Mouse (Mus musculus) midbrain, postnatal 0 days (tissue): ENCODE data around the gene Sec61a1. TPM values are rescaled to one million over a fixed set of nuclear protein-coding genes. Genes with fewer than 3 reads are reported as not detected.

Source experiments
- ATAC-seq: fragments of 200-750 bp; cut with Nextera tagmentation; 2 replicates; pipeline ENCODE4 v1.8.0; 2017; ENCODE audit warnings: moderate number of reproducible peaks, mild to moderate bottlenecking, moderate TSS enrichment, moderate library complexity; ENCODE audit not compliant: low FRiP score
- DNase-seq: peaks from one replicate; pipeline ENCODE4 v3.0.0-alpha.2; 2015; ENCODE audit warnings: low spot score
- H3K27ac ChIP-seq: fragments of 300-500 bp; sonication (generic); 2 replicates; pipeline ENCODE4 v1.5.1; 2014; ENCODE audit warnings: low read depth, mild to moderate bottlenecking, low read length, mixed read lengths
- H3K27me3 ChIP-seq: fragments of 300-500 bp; sonication (generic); 2 replicates; pipeline ENCODE4 v1.6.1; 2014; ENCODE audit warnings: low read length, control low read depth, mixed read lengths; ENCODE audit not compliant: insufficient read depth
- H3K36me3 ChIP-seq: fragments of 300-500 bp; sonication (generic); 2 replicates; pipeline ENCODE4 v1.6.1; 2014; ENCODE audit warnings: low read length, control low read depth, mixed read lengths; ENCODE audit not compliant: insufficient read depth
- H3K4me1 ChIP-seq: fragments of 300-500 bp; sonication (generic); 2 replicates; pipeline ENCODE4 v1.6.1; 2014; ENCODE audit warnings: mild to moderate bottlenecking, control low read depth, antibody characterized with exemption, low read length, mixed read lengths; ENCODE audit not compliant: insufficient read depth
- H3K4me2 ChIP-seq: fragments of 300-500 bp; sonication (generic); 2 replicates; pipeline ENCODE4 v1.6.1; 2014; ENCODE audit warnings: low read depth, mild to moderate bottlenecking, low read length, mixed read lengths; ENCODE audit not compliant: poor library complexity, severe bottlenecking
- H3K4me3 ChIP-seq: fragments of 300-500 bp; sonication (generic); 2 replicates; pipeline ENCODE4 v1.5.1; 2014; ENCODE audit warnings: low read depth, mild to moderate bottlenecking, low read length, moderate library complexity
- H3K9ac ChIP-seq: fragments of 300-500 bp; sonication (generic); replicated peaks from 2 replicates; pipeline ENCODE4 v1.6.1; 2014; ENCODE audit warnings: mild to moderate bottlenecking, low read length, moderate library complexity, mixed read lengths; ENCODE audit not compliant: poor library complexity, severe bottlenecking
- H3K9me3 ChIP-seq: fragments of 300-500 bp; sonication (generic); 2 replicates; pipeline ENCODE4 v1.6.1; 2016; ENCODE audit warnings: low read length, control low read depth
- CTCF ChIP-seq: IDR thresholded peaks from 2 replicates; pipeline ENCODE4 v1.5.1; 2016; ENCODE audit warnings: antibody characterized with exemption, mild to moderate bottlenecking
- WGBS: fragments of 180-500 bp; shearing (Covaris S2); extraction: QIAGEN DNeasy Blood & Tissue Kit; methylation state at CpG from one replicate; pipeline ENCODE4 v1.1.7; 2014; 5-methylcytosine and 5-hydroxymethylcytosine counted together
- polyA plus RNA-seq: library from polyadenylated mRNA; unstranded; fragments of >200 nt; fragmentation: Nextera tagmentation; extraction: Ambion mirVana; gene quantifications from 2 replicates; pipeline ENCODE4 v1.2.1, GENCODE M21; 2015
- total RNA-seq: library from RNA; depleted of rRNA; stranded (reverse); fragments of >200 nt; gene quantifications from 2 replicates; pipeline ENCODE4 v1.2.3, GENCODE M21; 2014

Sec61a1 gene
- total and polyA plus RNA-seq, 2 experiments from 2014 or later, result 131 to 192 TPM

DNA sequence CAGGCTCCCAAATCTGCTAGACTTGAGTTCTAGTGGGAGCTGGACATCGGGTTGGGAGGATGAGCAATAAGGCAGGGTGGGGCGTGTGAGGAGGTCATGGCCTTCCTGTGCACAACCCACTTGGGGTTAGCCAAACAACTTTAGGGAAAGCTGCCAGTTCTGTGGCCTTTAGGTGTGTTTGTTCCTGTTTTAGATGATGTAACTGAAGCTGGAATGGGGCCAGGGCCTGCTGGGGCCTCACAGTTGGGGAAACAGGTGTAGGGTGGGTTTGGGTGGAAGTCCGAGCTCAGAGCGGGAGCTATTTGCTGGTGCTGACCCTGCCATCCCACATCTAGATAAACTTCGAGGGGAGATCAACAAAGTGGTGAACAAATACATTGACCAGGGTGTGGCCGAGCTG is 33.3 kb downstream of the Sec61a1 start:
- H3K9me3 ChIP-seq, result no peaks in the 10 kb centered on the region
- 93% methylated on average over 6 of the region's 6 CpGs for WGBS
- DNase-seq (no peak), ATAC-seq (no peak)
- H3K4me2 ChIP-seq, result no peak overlapping the region
- no peak overlapping the region for H3K27ac ChIP-seq
- H3K4me3 ChIP-seq, result no peak overlapping the region
- H3K9ac ChIP-seq, result no peak overlapping the region
- no peak for TF ChIP-seq CTCF
- H3K4me1 ChIP-seq, result no peaks in the 10 kb centered on the region
- H3K36me3 ChIP-seq, result peaks cover 64% of the 10 kb centered on the region
- H3K27me3 ChIP-seq, result no peaks in the 10 kb centered on the region

DNA sequence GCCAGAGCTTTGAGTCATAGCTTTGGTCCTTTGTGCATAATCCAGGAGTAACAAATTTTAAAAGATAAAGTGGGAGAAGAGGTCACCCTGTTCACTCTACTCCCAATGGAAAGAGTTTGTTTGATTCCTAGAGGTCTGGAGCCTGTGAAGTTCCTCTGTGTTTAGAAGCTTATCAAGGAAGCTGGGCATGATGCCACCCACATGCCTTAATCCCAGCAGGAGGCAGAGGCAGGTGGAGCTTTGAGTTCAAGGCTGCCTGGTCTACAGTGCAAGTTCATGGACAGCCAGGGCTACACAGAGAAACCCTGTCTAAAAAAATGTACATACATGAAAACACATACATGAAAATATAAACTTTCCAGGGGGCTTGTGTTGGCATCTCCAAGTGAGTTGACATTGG is 34.8 kb downstream of the Sec61a1 start:
- H3K4me3 ChIP-seq, result no peak overlapping the region
- H3K36me3 ChIP-seq, result peaks cover 79% of the 10 kb centered on the region
- no peak for ATAC-seq
- H3K9me3 ChIP-seq, result no peaks in the 10 kb centered on the region
- DNase-seq, result no peak
- no peaks in the 10 kb centered on the region for H3K27me3 ChIP-seq
- no peak overlapping the region for H3K4me2 ChIP-seq
- H3K4me1 ChIP-seq, result no peaks in the 10 kb centered on the region
- no peak for TF ChIP-seq CTCF
- no peak overlapping the region for H3K27ac ChIP-seq
- no peak overlapping the region for H3K9ac ChIP-seq

DNA sequence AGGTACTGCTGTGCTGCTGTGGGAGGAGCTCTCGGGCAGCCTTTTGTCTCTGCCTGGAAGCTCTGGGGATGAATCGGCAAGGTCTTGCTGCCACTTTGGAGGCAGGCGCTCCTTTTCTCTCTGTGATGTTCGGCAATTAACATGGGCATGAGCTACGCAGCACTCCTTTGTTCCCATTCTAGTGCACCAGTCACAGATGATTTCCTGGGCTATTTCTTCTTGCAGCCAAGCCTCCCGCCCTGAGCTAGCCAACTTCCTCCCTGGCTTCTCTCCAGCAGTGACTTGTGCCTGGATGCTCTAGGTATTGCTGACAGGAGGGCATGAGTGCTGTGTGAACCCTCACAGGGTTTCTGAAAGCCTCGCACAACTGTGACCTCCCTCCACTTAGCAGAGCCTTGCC is 35.6 kb downstream of the Sec61a1 start:
- WGBS, result 64% methylated on average over 7 of the region's 7 CpGs
- H3K27me3 ChIP-seq, result no peaks in the 10 kb centered on the region
- peaks cover 79% of the 10 kb centered on the region for H3K36me3 ChIP-seq
- no peak for ATAC-seq
- no peaks in the 10 kb centered on the region for H3K9me3 ChIP-seq
- no peaks in the 10 kb centered on the region for H3K4me1 ChIP-seq
- no peak overlapping the region for H3K27ac ChIP-seq
- no peak for TF ChIP-seq CTCF
- peak; percentile 49 for DNase-seq
- no peak overlapping the region for H3K9ac ChIP-seq
- H3K4me3 ChIP-seq, result no peak overlapping the region
- H3K4me2 ChIP-seq, result no peak overlapping the region

DNA sequence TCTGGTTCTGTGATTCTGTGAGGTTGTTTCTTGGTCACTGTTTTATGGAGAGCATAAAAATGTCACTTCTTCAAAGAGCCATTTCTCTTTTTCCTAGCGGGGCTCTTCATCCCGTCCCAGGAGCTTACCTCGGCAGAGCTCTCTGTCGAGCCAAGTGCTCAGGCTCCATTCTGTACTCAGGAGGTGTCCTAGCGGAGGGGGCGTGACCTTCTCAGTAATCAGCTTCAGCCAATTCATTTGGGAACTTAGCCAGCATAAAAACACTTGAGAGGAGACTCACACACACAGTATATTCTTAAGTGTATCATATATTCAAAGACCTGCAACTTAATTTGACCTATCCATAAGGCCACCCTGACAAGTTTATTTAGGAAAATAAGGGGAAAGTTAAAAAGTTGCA is 38.3 kb downstream of the Sec61a1 start:
- Histone ChIP-seq H3K36me3 (peaks cover 70% of the 10 kb centered on the region), H3K9ac (no peak overlapping the region), H3K4me3 (no peak overlapping the region), H3K9me3 (no peaks in the 10 kb centered on the region), H3K27ac (no peak overlapping the region), H3K27me3 (no peaks in the 10 kb centered on the region), H3K4me1 (no peaks in the 10 kb centered on the region), H3K4me2 (no peak overlapping the region)
- WGBS, result 67% methylated on average over 6 of the region's 6 CpGs
- no peak for ATAC-seq
- no peak for TF ChIP-seq CTCF
- DNase-seq, result no peak

DNA sequence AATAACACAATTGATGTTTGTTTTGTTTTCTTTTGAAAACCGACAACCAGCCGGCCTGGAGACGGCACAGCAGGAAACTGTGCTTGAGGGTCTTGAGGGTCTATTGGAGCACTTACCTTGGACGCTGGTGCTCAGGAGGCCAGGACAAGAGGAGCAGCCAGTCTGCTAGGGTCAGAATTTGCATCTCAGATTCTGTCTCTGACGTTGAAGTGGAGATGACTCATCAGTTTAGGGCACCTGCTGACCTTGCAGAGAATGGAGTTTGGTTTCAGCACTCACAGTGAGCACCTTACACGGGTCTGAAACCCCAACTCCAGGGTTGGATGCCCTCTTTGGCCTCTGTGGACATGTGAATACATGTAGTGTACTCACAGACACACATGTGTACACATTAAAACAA is 48.8 kb downstream of the Sec61a1 start:
- Histone ChIP-seq H3K9me3 (no peaks in the 10 kb centered on the region), H3K9ac (no peak overlapping the region), H3K27ac (no peak overlapping the region), H3K36me3 (peaks cover 56% of the 10 kb centered on the region), H3K4me1 (peaks cover 3% of the 10 kb centered on the region; the same call in 1 of the 2 replicates), H3K4me2 (no peak overlapping the region), H3K4me3 (no peak overlapping the region), H3K27me3 (no peaks in the 10 kb centered on the region)
- no peak for ATAC-seq
- DNase-seq, result no peak
- 76% methylated on average over 6 of the region's 6 CpGs for WGBS
- no peak for TF ChIP-seq CTCF

DNA sequence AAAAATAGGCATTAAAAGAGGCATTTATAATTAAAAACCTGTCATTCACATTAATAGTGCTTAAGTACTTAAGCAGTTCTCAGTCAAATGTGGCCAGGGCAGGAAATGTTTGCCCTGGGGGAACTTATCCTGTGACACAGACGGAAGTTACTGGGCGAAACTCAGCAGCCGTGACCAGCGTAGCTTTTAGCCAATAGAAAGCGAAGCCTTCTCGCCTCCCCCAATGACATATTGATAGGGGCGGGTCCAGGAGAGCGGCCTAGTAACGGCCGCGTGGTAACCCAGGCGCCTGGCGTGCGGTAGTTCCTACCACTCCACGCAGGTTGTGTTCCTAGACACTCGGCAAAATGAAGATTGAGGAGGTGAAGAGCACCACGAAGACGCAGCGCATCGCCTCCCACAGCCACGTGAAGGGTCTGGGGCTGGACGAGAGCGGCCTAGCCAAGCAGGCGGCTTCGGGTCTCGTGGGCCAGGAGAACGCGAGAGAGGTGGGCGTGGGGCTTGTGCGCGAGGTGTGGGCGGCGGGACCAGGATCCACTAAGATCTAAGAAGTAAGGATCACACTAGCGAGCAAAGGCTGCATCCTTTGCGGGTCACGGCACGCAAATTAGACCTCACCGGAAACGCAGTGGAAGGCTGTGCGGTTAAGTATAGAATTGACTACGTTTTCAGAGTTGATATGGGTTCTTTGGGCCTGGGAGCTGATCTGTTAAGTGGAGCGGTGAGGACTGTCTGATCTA is 53.4 kb downstream of the Sec61a1 start, which contains the start of gene Ruvbl1:
Ruvbl1 (plus strand) TSS at position 229 of the 740 bp plus-strand sequence.
- Histone ChIP-seq H3K9ac (peak within 1 kb of the TSS; percentile 64), H3K4me1 (peaks cover 3% of the 10 kb centered on the region; the same call in 1 of the 2 replicates), H3K4me3 (peak within 1 kb of the TSS; percentile 47), H3K9me3 (no peaks in the 10 kb centered on the region), H3K27me3 (no peaks in the 10 kb centered on the region), H3K27ac (peak within 1 kb of the TSS; percentile 40), H3K4me2 (peak within 1 kb of the TSS; percentile 71), H3K36me3 (peaks cover 25% of the 10 kb centered on the region)
- under 1% methylated on average over 37 of the region's 42 CpGs for WGBS
- no peak for TF ChIP-seq CTCF
- ATAC-seq (peak; percentile 100), DNase-seq (peak; percentile 99)
